8 mouse cellular contexts compared by ENCODE assay signal in the genomic region with DNA sequence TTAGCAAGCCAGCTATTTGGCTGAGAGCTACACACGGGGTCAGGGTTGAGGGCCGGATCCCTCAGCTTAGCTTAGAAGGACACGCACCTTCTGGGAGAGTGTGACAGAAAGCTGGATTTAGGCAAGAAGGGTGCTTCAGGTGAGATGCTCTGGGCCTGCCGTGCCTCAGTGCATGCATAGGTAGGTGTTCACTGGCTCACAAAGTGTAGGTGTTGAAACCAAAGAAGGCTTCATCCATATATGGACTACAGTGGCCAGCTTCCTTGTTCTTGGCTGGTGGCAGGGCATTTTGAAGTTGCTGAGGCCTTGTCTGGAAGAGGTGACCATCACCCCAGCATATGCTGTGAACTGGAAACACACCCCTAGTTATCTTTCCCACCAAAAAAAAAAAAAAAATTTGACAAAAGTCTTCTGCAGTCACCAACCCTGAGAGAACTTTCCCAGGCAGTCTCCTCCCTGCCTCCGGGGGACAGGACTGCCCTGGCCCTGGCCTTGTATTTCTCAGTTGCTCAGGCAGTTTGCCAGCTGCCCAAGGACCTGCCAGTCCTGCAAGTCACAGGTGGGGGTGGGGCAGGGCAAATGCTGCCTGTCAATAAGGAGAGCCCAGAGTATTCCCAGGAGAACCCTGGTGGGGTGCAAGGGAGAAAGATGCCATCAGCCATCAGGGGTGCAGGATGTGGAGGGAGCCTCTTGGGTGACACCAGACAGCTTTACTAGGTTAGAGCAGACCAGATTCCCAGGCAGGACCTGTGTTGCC. TPM values are rescaled to one million over a fixed set of nuclear protein-coding genes. Genes with fewer than 3 reads are reported as not detected.
A peak's percentile ranks its signal among the peaks of the same experiment; 100 is the strongest.
DNase-seq lines count a peak whose midpoint lies in the region; ATAC-seq and TF ChIP-seq lines count a peak whose summit lies in the region.

No protein-coding gene starts in this region.

- peak overlapping the region; percentile 100 for H3K27ac ChIP-seq in embryonic facial prominence, embryonic 15.5 days (replicated peaks)
- peak overlapping the region; percentile 100 for H3K27ac ChIP-seq in heart, embryonic 16.5 days (ENCODE audit: low read length)
- peak overlapping the region; percentile 100 for H3K27ac ChIP-seq in macrophage

- H3ac ChIP-seq in C2C12 (ENCODE audit: control insufficient read depth, insufficient read length, low read depth), result peak overlapping the region; percentile 52

- peak; percentile 89 for DNase-seq in adipocyte (ENCODE audit: low spot score)
- DNase-seq in kidney, postnatal 14 days, result peak; percentile 88
- peak; percentile 85 for DNase-seq in testis, postnatal 14 days (ENCODE audit: low spot score)
- DNase-seq in embryo, embryonic 10 days (ENCODE audit: low spot score), result no peak

- H3K4me3 ChIP-seq in C2C12 (ENCODE audit: insufficient read depth, poor library complexity, severe bottlenecking) (no peak overlapping the region), macrophage (ENCODE audit: inconsistent target) (peak overlapping the region; percentile 63)
- peak overlapping the region; percentile 94; the same call in 1 of the 2 replicates for H3K4me3 ChIP-seq in embryonic facial prominence, embryonic 15.5 days (replicated peaks)
- H3K4me3 ChIP-seq in heart, embryonic 16.5 days (ENCODE audit: low read length), result peak overlapping the region; percentile 100

- no peak overlapping the region for H3K9ac ChIP-seq in embryonic facial prominence, embryonic 15.5 days
- H3K9ac ChIP-seq in heart, embryonic 16.5 days (ENCODE audit: low read length), result peak overlapping the region; percentile 91

- ATAC-seq in embryonic facial prominence, embryonic 15.5 days (ENCODE audit: insufficient number of reproducible peaks, low FRiP score, low TSS enrichment, low read depth), result no peak
- no peak; the same call in 1 of the 2 replicates for ATAC-seq in heart, embryonic 16.5 days (replicated peaks; ENCODE audit: extremely low read depth, insufficient read depth, low FRiP score)

- no peaks in the 10 kb centered on the region for H3K27me3 ChIP-seq in C2C12 (ENCODE audit: control insufficient read depth, insufficient read depth, insufficient read length)
- H3K27me3 ChIP-seq in embryonic facial prominence, embryonic 15.5 days, result no peaks in the 10 kb centered on the region
- no peaks in the 10 kb centered on the region for H3K27me3 ChIP-seq in heart, embryonic 16.5 days (ENCODE audit: control insufficient read depth, insufficient read depth, low read length)

- H3K36me3 ChIP-seq in C2C12 (ENCODE audit: control insufficient read depth, insufficient read depth) (peaks cover 26% of the 10 kb centered on the region), macrophage (ENCODE audit: inconsistent target) (peaks cover 19% of the 10 kb centered on the region)
- H3K36me3 ChIP-seq in embryonic facial prominence, embryonic 15.5 days, result peaks cover 22% of the 10 kb centered on the region
- peaks cover 21% of the 10 kb centered on the region for H3K36me3 ChIP-seq in heart, embryonic 16.5 days (ENCODE audit: control insufficient read depth, insufficient read depth)

- peak overlapping the region; percentile 69 for H3K4me2 ChIP-seq in embryonic facial prominence, embryonic 15.5 days (replicated peaks)
- peak overlapping the region; percentile 97 for H3K4me2 ChIP-seq in heart, embryonic 16.5 days (ENCODE audit: low read depth, low read length)

- no peaks in the 10 kb centered on the region for H3K9me3 ChIP-seq in embryonic facial prominence, embryonic 15.5 days (replicated peaks)
- no peaks in the 10 kb centered on the region for H3K9me3 ChIP-seq in heart, embryonic 16.5 days (replicated peaks; ENCODE audit: control insufficient read depth, low read length)

- 69% methylated on average over 5 of the region's 5 CpGs for WGBS in embryonic facial prominence, embryonic 15.5 days
- 30% methylated on average over 5 of the region's 5 CpGs for WGBS in heart, embryonic 16.5 days
- WGBS in macrophage (ENCODE audit: missing documents), result 46% methylated on average over 5 of the region's 5 CpGs

- peaks cover 51% of the 10 kb centered on the region for H3K4me1 ChIP-seq in embryonic facial prominence, embryonic 15.5 days
- peaks cover 49% of the 10 kb centered on the region for H3K4me1 ChIP-seq in heart, embryonic 16.5 days (ENCODE audit: control insufficient read depth, insufficient read depth, low read length)

- H3K79me3 ChIP-seq in C2C12 (ENCODE audit: low read depth), result peaks cover 30% of the 10 kb centered on the region

- no peak for TF ChIP-seq CTCF in C2C12 (IDR thresholded peaks at IDR 0.05; ENCODE audit: control insufficient read depth, insufficient read depth, insufficient read length)

- H3K79me2 ChIP-seq in C2C12 (ENCODE audit: control insufficient read depth, insufficient read depth) (peaks cover 64% of the 10 kb centered on the region), macrophage (ENCODE audit: inconsistent target) (peaks cover 60% of the 10 kb centered on the region)

TF ChIP-seq in C2C12, 6 proteins besides CTCF, POLR2A, EP300 and RAD21:
- TF ChIP-seq MYOG (IDR thresholded peaks at IDR 0.05; ENCODE audit: control insufficient read depth, extremely low read depth, insufficient read length) (no peak), USF1 (IDR thresholded peaks at IDR 0.05; ENCODE audit: low read depth) (no peak)

RNA-seq across cellular contexts. Expression of gene Actb, which starts 1.4 kb away (rescaled TPM):
- polyA plus RNA-seq in C2C12 (2012; fragmentation: generic; extraction: Trizol), result 6,665 TPM
- polyA plus RNA-seq in embryonic facial prominence, embryonic 15.5 days (2015; fragmentation: Nextera tagmentation; extraction: Ambion mirVana), result 12,790 and 13,060 TPM in 2 replicates
- 5,062 and 5,724 TPM in 2 replicates for polyA plus RNA-seq in heart, embryonic 16.5 days (2015; fragmentation: Nextera tagmentation; extraction: Ambion mirVana)
- total RNA-seq in macrophage (2018; cell fraction: chromatin; rRNA removed), result 1,000 to 10,000 TPM in 20 of 26 experiments, 100 to 1,000 TPM in 6; 611 to 2,451 (median 1,466) TPM
- over 10,000 TPM in 12 of 26 experiments, 1,000 to 10,000 TPM in 14; 5,675 to 13,626 (median 9,300) TPM for total RNA-seq in macrophage (2018; cell fraction: cytosol; rRNA removed)
- total RNA-seq in macrophage (2018; cell fraction: nucleus; rRNA removed), result over 10,000 TPM in 1 of 26 experiments, 1,000 to 10,000 TPM in 25; 1,921 to 11,492 (median 4,963) TPM
- 4,180 to 7,540 TPM (median 4,195 TPM) in 3 replicates for polyA plus RNA-seq in macrophage (2018)

RNA-seq across cellular contexts. Expression of gene Fbxl18, which starts 12.8 kb away (rescaled TPM):
- polyA plus RNA-seq in C2C12 (2012; fragmentation: generic; extraction: Trizol) (9.5 TPM), macrophage (2018) (2.5 to 5.4 TPM (median 3.5 TPM) in 3 replicates)
- polyA plus RNA-seq in embryonic facial prominence, embryonic 15.5 days (2015; fragmentation: Nextera tagmentation; extraction: Ambion mirVana), result 11.7 and 14.7 TPM in 2 replicates
- 7.5 and 8.3 TPM in 2 replicates for polyA plus RNA-seq in heart, embryonic 16.5 days (2015; fragmentation: Nextera tagmentation; extraction: Ambion mirVana)
- total RNA-seq in macrophage (2018; cell fraction: chromatin; rRNA removed), result 10 to 100 TPM in 24 of 26 experiments, 1 to 10 TPM in 2; 9.3 to 53.0 (median 32.1) TPM
- total RNA-seq in macrophage (2018; cell fraction: cytosol; rRNA removed), result 1 to 10 TPM; 2.2 to 8.0 (median 5.6) TPM
- 10 to 100 TPM in 20 of 26 experiments, 1 to 10 TPM in 6; 4.3 to 34.8 (median 15.7) TPM for total RNA-seq in macrophage (2018; cell fraction: nucleus; rRNA removed)

RNA-seq across cellular contexts. Expression of gene Fscn1, which starts 52.2 kb away (rescaled TPM):
- polyA plus RNA-seq in C2C12 (2012; fragmentation: generic; extraction: Trizol) (583 TPM), macrophage (2018) (0.81 to 1.8 TPM (median 0.94 TPM) in 3 replicates)
- 328 TPM in 2 replicates for polyA plus RNA-seq in embryonic facial prominence, embryonic 15.5 days (2015; fragmentation: Nextera tagmentation; extraction: Ambion mirVana)
- polyA plus RNA-seq in heart, embryonic 16.5 days (2015; fragmentation: Nextera tagmentation; extraction: Ambion mirVana), result 115 and 129 TPM in 2 replicates
- 10 to 100 TPM in 2 of 26 experiments, 1 to 10 TPM in 12, under 1 TPM in 7, not detected in 5; 0.31 to 17.6 (median 1.7) TPM for total RNA-seq in macrophage (2018; cell fraction: chromatin; rRNA removed)
- 10 to 100 TPM in 3 of 26 experiments, 1 to 10 TPM in 23; 1.1 to 31.7 (median 6.6) TPM for total RNA-seq in macrophage (2018; cell fraction: cytosol; rRNA removed)
- total RNA-seq in macrophage (2018; cell fraction: nucleus; rRNA removed), result 10 to 100 TPM in 5 of 26 experiments, 1 to 10 TPM in 16, under 1 TPM in 5; 0.25 to 20.1 (median 3.4) TPM

Comparison
In these comparisons a context has a peak if more than half of its experiments do, and no peak if none do; other contexts are left out.
1. RNA of gene Fscn1, which starts 52.2 kb away (polyA plus RNA-seq): 583 TPM in C2C12 (single experiment), 328 TPM in embryonic facial prominence, embryonic 15.5 days and 115 to 129 TPM in heart, embryonic 16.5 days; 0.81 to 1.8 TPM in macrophage; every median in the first group is over 10 times any median in the second.
2. Peak in every context shown above with its lines, with median percentiles within 50 percentile points of each other: H3K27ac ChIP-seq.